Mouse (Mus musculus) liver, embryonic 13.5 days (tissue): Measurements from ENCODE around the gene Cops7b. TPM values are rescaled to one million over a fixed set of nuclear protein-coding genes. Genes with fewer than 3 reads are reported as not detected.
A peak's percentile ranks its signal among the peaks of the same experiment; 100 is the strongest.
"Not testable (repeated sequence)": the region's sequence is repeated elsewhere in the genome, so short reads cannot be mapped to it uniquely, and the experiment has no call there.

ENCODE experiments used
- ATAC-seq: fragments of 200-750 bp; cut with Nextera tagmentation; 2 replicates; pipeline ENCODE4 v1.8.0; 2017; ENCODE audit warnings: low read depth, mild to moderate bottlenecking, moderate number of reproducible peaks, moderate library complexity
- DNase-seq: peaks from one replicate; pipeline ENCODE4 v3.0.0; 2022
- H3K27ac ChIP-seq: fragments of 300-500 bp; sonication (generic); 2 replicates; pipeline ENCODE4 v1.5.1; 2015; ENCODE audit warnings: moderate library complexity, mild to moderate bottlenecking, inconsistent platforms
- H3K27me3 ChIP-seq: fragments of 300-500 bp; sonication (generic); 2 replicates; pipeline ENCODE4 v1.6.1; 2015; ENCODE audit warnings: mild to moderate bottlenecking, inconsistent platforms
- H3K36me3 ChIP-seq: fragments of 300-500 bp; sonication (generic); 2 replicates; pipeline ENCODE4 v1.6.1; 2015; ENCODE audit warnings: mild to moderate bottlenecking, inconsistent platforms
- H3K4me1 ChIP-seq: fragments of 300-500 bp; sonication (generic); replicated peaks from 2 replicates; pipeline ENCODE4 v1.6.1; 2015; ENCODE audit warnings: inconsistent platforms
- H3K4me2 ChIP-seq: fragments of 300-500 bp; sonication (generic); 2 replicates; pipeline ENCODE4 v1.6.1; 2015; ENCODE audit warnings: inconsistent platforms, mild to moderate bottlenecking, moderate library complexity
- H3K4me3 ChIP-seq: fragments of 300-500 bp; sonication (generic); replicated peaks from 2 replicates; pipeline ENCODE4 v1.5.1; 2015; ENCODE audit warnings: mild to moderate bottlenecking, inconsistent platforms
- H3K9ac ChIP-seq: fragments of 300-500 bp; sonication (generic); 2 replicates; pipeline ENCODE4 v1.6.1; 2015; ENCODE audit warnings: mild to moderate bottlenecking, inconsistent platforms
- H3K9me3 ChIP-seq: fragments of 300-500 bp; sonication (generic); replicated peaks from 2 replicates; pipeline ENCODE4 v1.6.1; 2016; ENCODE audit warnings: inconsistent platforms
- WGBS: fragments of 180-500 bp; shearing (Covaris S2); methylation state at CpG from one replicate; pipeline ENCODE4 v1.1.7; 2015; ENCODE audit not compliant: insufficient replicate concordance; 5-methylcytosine and 5-hydroxymethylcytosine counted together
- polyA plus RNA-seq: library from polyadenylated mRNA; unstranded; fragments of >200 nt; fragmentation: Nextera tagmentation; extraction: Ambion mirVana; gene quantifications from 2 replicates; pipeline ENCODE4 v1.2.1, GENCODE M21; 2015

The Cops7b gene
- 16.7 and 18.5 TPM in 2 replicates for polyA plus RNA-seq

DNA sequence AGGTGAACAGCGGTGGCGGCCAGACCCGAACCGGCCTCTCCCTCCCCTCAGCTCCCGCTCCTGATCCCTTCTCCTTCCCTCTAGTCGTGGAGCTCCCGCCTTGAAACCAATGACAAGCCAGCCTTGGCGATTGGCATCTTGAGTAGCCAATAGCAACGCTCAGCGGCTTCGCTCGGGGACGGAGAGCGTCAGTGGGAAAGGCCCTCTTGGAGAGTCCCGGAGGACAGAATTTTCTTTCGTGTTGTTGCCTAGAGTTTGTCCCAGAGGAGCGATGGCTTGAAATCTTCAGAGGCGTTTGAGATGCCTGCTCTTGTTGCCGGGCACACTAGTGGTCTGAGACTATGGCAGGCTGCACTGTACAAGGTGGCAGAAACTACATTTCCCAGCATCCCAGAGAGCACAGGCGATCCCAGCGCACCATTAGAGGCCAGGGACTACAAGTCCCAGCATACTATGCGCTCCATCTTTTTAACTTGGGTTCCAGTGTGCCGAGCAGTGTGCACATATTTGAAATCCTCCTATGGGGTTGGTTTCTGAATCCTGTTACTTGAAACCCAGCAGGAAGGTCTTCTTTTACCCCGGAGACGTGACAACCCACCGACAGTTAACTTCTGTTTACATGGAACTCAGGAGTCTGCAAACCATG lies at the start of gene Cops7b, which contains the start of gene Pde6d:
Gene Cops7b, plus strand, starts transcription at position 454 of the 646 bp plus-strand sequence.
Gene Pde6d, minus strand, starts transcription at position 179 of the 646 bp plus-strand sequence.
- Histone ChIP-seq H3K4me2 (peak within 1 kb of the TSS; percentile 90), H3K9ac (peak within 1 kb of the TSS; percentile 93), H3K9me3 (no peaks in the 10 kb centered on the region), H3K27ac (peak within 1 kb of the TSS; percentile 66), H3K36me3 (0 out of 2 replicates have a peak, but pooled peaks cover 5% of the 10 kb centered on the region), H3K4me1 (peaks cover 31% of the 10 kb centered on the region), H3K4me3 (peak within 1 kb of the TSS; percentile 90), H3K27me3 (no peaks in the 10 kb centered on the region)
- ATAC-seq (peak; percentile 96), DNase-seq (peak; percentile 93)
- under 1% methylated on average over 26 of the region's 26 CpGs for WGBS

DNA sequence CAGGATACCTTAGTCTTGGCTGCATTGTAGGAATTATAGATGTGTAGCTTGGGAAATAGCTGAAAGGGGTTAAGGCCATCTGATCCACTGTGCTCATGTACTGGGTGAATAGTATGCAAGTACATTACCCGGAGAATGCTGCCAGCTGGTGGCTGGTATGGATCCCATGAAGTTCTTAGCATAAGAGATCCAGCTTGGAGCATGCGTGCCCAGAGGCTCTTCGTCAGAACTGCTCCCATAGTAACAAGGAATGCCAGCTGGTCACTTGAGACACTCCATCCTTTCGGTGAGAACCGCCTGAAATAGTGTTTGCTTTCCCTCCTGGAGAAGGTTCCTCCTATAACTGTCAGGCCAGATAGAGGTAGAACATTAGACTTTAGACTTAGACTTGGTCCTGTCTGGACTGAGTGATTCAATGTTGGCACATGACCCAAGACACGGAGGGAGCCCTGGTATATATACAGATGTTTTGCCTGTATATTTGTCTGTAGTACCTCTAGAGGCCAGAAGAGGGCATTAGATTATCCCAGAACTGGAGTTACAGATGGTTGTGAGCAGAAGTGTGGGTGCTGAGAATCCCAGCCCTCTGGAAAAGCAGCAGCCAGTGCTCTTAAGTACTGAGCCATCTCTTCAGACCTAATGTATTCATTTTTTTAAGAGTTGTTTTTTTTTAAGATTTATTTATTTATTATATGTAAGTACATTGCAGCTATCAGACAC lies 49.1 kb upstream of the Cops7b start:
- Histone ChIP-seq H3K27me3 (no peaks in the 10 kb centered on the region), H3K9ac (no peak overlapping the region), H3K4me3 (no peak overlapping the region), H3K36me3 (peaks cover 33% of the 10 kb centered on the region), H3K27ac (no peak overlapping the region), H3K9me3 (no peaks in the 10 kb centered on the region), H3K4me2 (no peak overlapping the region), H3K4me1 (peaks cover 40% of the 10 kb centered on the region)
- 87% methylated on average over 6 of the region's 6 CpGs for WGBS
- DNase-seq (no peak), ATAC-seq (no peak)

GRCm38 (mm10) chr1:86538383-86538782 lies 44.3 kb upstream of the Cops7b start:
- DNase-seq: peak; percentile 20
- Histone ChIP-seq H3K4me3 (no peak overlapping the region), H3K9me3 (no peaks in the 10 kb centered on the region), H3K36me3 (peaks cover 22% of the 10 kb centered on the region), H3K9ac (no peak overlapping the region), H3K4me2 (no peak overlapping the region), H3K27ac (no peak overlapping the region), H3K27me3 (no peaks in the 10 kb centered on the region), H3K4me1 (peaks cover 14% of the 10 kb centered on the region)
- WGBS: 70% methylated on average over 3 of the region's 3 CpGs
- no peak for ATAC-seq

- Histone ChIP-seq H3K36me3 (peaks cover 29% of the 10 kb centered on the region), H3K4me1 (peaks cover 11% of the 10 kb centered on the region)
- not testable (repeated sequence) for H3K9ac ChIP-seq, DNase-seq, ATAC-seq, H3K27me3 ChIP-seq, H3K4me2 ChIP-seq, H3K4me3 ChIP-seq, H3K9me3 ChIP-seq, H3K27ac ChIP-seq
- 76% methylated on average over 12 of the region's 12 CpGs for WGBS
Measured at GRCm38 (mm10) chr1:86539583-86539982, 43.1 kb upstream of the Cops7b start.

- Histone ChIP-seq H3K27me3 (no peaks in the 10 kb centered on the region), H3K4me2 (no peak overlapping the region), H3K9me3 (no peaks in the 10 kb centered on the region), H3K4me3 (no peak overlapping the region), H3K9ac (no peak overlapping the region), H3K36me3 (peaks cover 44% of the 10 kb centered on the region), H3K27ac (peak overlapping the region; percentile 50; the same call in 1 of the 2 replicates), H3K4me1 (peaks cover 11% of the 10 kb centered on the region)
- DNase-seq (no peak), ATAC-seq (peak; percentile 56)
- WGBS: 29% methylated on average over 2 of the region's 2 CpGs
Measured at GRCm38 (mm10) chr1:86542584-86542983, 40.1 kb upstream of the Cops7b start.

- WGBS: 70% methylated on average over 3 of the region's 3 CpGs
- peaks cover 42% of the 10 kb centered on the region for H3K36me3 ChIP-seq
- DNase-seq: no peak
Measured at GRCm38 (mm10) chr1:86546797-86547196, 35.9 kb upstream of the Cops7b start.

DNA sequence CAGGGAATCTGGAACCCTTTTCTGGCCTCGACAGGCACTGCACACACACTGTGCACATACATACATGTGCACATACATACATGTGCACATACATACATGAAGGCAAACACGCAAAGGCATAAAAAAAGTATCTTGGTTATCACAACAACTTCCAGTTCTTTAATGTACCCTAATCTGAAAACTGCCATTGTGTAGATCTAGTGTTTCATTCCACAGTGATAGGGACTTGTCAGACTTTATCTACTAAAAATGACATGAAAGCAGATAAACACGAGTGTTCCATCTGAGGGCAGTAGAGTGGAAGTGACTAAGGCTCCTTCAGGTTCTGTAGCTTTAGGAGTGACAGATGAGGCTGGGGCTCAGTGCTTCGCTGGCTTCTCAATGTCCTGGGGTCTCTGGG lies 31.4 kb upstream of the Cops7b start:
- Histone ChIP-seq H3K4me1 (peaks cover 21% of the 10 kb centered on the region), H3K27me3 (no peaks in the 10 kb centered on the region), H3K27ac (no peak overlapping the region), H3K4me3 (no peak overlapping the region), H3K9ac (no peak overlapping the region), H3K4me2 (no peak overlapping the region), H3K36me3 (peaks cover 4% of the 10 kb centered on the region; the same call in 1 of the 2 replicates), H3K9me3 (no peaks in the 10 kb centered on the region)
- WGBS: 57% methylated on average over 4 of the region's 4 CpGs
- DNase-seq (no peak), ATAC-seq (no peak)

More at GRCm38 (mm10) chr1:86546797-86547196, 35.9 kb upstream of the Cops7b start:
- Histone ChIP-seq H3K4me2 (no peak overlapping the region), H3K9me3 (no peaks in the 10 kb centered on the region), H3K4me3 (no peak overlapping the region), H3K4me1 (peaks cover 24% of the 10 kb centered on the region), H3K9ac (no peak overlapping the region), H3K27ac (no peak overlapping the region), H3K27me3 (no peaks in the 10 kb centered on the region)
- ATAC-seq: no peak

- peaks cover 4% of the 10 kb centered on the region for H3K36me3 ChIP-seq
- H3K27ac ChIP-seq: no peak overlapping the region
- no peak overlapping the region for H3K9ac ChIP-seq
- H3K4me3 ChIP-seq: no peak overlapping the region
- H3K9me3 ChIP-seq: no peaks in the 10 kb centered on the region
- no peak for DNase-seq
- no peak for ATAC-seq
- no peak overlapping the region for H3K4me2 ChIP-seq
- WGBS: 84% methylated on average over 2 of the region's 2 CpGs
- no peaks in the 10 kb centered on the region for H3K27me3 ChIP-seq
- H3K4me1 ChIP-seq: peaks cover 21% of the 10 kb centered on the region
Measured at GRCm38 (mm10) chr1:86551877-86552276, 30.8 kb upstream of the Cops7b start.

- Histone ChIP-seq H3K9me3 (no peaks in the 10 kb centered on the region), H3K27me3 (no peaks in the 10 kb centered on the region), H3K9ac (no peak overlapping the region), H3K36me3 (peaks cover 5% of the 10 kb centered on the region), H3K27ac (no peak overlapping the region), H3K4me1 (peaks cover 30% of the 10 kb centered on the region), H3K4me2 (no peak overlapping the region), H3K4me3 (no peak overlapping the region)
- no peak for ATAC-seq
- 77% methylated on average over 3 of the region's 3 CpGs for WGBS
- no peak for DNase-seq
Measured at GRCm38 (mm10) chr1:86555665-86556064, 27.0 kb upstream of the Cops7b start.

- Histone ChIP-seq H3K4me3 (no peak overlapping the region), H3K27me3 (no peaks in the 10 kb centered on the region), H3K4me2 (peak overlapping the region; percentile 29), H3K4me1 (peaks cover 20% of the 10 kb centered on the region), H3K27ac (peak overlapping the region; percentile 50), H3K9ac (peak overlapping the region; percentile 28; the same call in 1 of the 2 replicates), H3K9me3 (no peaks in the 10 kb centered on the region), H3K36me3 (peaks cover 5% of the 10 kb centered on the region)
- peak; percentile 64 for ATAC-seq
- 27% methylated on average over 7 of the region's 7 CpGs for WGBS
- peak; percentile 18 for DNase-seq
Measured at GRCm38 (mm10) chr1:86557872-86558271, 24.8 kb upstream of the Cops7b start.

- no peak overlapping the region for H3K27ac ChIP-seq
- DNase-seq (no peak), ATAC-seq (no peak)
- peaks cover 20% of the 10 kb centered on the region for H3K4me1 ChIP-seq
- H3K9me3 ChIP-seq: no peaks in the 10 kb centered on the region
- WGBS: 72% methylated on average over 3 of the region's 3 CpGs
- H3K4me3 ChIP-seq: no peak overlapping the region
- no peak overlapping the region for H3K9ac ChIP-seq
- H3K27me3 ChIP-seq: no peaks in the 10 kb centered on the region
- H3K4me2 ChIP-seq: no peak overlapping the region
- H3K36me3 ChIP-seq: peaks cover 5% of the 10 kb centered on the region
Measured at GRCm38 (mm10) chr1:86559232-86559631, 23.5 kb upstream of the Cops7b start.
